Mouse (Mus musculus): ENCODE measurements at regions not wholly inside any gene's neighbourhood (a gene's known extent, or its start where the extent isn't known, plus 50 kb on each side); places are given as distances from the start of the nearest gene placed in this dataset.

DNA sequence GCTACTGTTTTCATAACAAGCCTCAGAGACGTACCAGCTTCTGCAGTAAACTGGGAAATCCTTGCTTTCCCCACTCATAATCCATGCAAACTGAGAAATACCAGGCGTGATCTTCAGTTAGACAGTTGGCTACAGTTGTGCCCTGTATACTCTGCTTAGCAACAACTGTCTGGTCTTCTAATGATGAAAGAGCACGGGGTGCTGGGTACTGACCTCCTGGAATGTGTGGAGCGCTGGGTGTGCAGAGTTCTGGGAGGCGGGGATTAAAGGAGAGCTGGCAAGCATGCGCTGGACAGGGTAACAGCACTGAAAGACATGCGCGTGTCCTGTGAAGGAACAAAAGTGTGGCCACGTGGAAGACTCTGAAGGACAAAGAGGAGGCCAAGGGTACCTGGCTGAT lies 52.2 kb upstream of the Vgll2 start:
- no peak for DNase-seq

Data from lung, adult 18-20 months (tissue).